Mouse (Mus musculus) olfactory bulb, adult 2 months (tissue): Measurements from ENCODE around the gene Dtx1.

Source experiments
- CTCF ChIP-seq: fragments of 200-500 bp; IDR thresholded peaks from 2 replicates; pipeline ENCODE4 v1.5.1; 2012; ENCODE audit warnings: low read depth, mild to moderate bottlenecking, low read length, moderate library complexity; ENCODE audit not compliant: insufficient read depth
- POLR2A ChIP-seq: fragments of 200-500 bp; IDR thresholded peaks from 2 replicates; pipeline ENCODE4 v1.6.1; 2012; ENCODE audit warnings: mild to moderate bottlenecking, low read depth, low read length, moderate library complexity; ENCODE audit not compliant: insufficient read depth

DNA sequence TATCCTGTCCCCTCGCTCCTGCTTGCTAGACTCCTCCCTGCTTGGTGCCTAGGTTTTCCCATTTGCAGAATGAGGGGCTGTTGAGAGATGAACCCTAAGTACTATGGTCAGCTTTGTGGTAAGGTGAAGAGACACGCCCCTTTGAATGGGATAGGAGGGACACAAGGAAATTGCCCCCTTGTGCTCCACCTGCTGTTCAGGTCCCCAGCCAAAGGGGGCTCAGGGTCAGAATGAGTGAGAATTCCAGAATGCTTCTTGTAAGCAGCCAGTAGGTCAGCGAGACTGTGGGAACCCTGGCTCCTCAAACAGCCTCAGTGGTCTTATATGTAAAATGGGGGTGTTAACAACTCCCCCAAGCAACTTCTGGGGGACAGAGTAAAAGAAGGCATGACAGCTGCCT is 13.5 kb downstream of the Dtx1 start:
- no peak for TF ChIP-seq CTCF
- TF ChIP-seq POLR2A, result no peak
